Mouse (Mus musculus): ENCODE data around the gene Yy1. TPM values are rescaled to one million over a fixed set of nuclear protein-coding genes. Genes with fewer than 3 reads are reported as not detected.
"Not testable (repeated sequence)": the region's sequence is repeated elsewhere in the genome, so short reads cannot be mapped to it uniquely, and the experiment has no call there.

Yy1 gene
- polyA plus RNA-seq, 1 experiment from 2014 or later: 13.7 TPM

DNA sequence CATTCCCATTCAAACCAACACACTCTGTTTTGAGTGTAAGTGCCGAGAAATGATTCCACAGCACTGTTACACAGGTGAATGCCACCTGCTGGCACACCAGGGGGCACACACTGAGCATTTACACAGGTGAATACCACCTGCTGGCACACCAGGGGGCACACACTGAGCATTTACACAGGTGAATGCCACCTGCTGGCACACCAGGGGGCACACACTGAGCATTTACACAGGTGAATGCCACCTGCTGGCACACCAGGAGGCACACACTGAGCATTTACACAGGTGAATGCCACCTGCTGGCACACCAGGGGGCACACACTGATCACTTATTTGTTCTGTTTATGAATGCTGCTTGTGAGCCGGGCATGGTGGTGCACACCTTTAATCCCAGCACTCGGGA lies 55.3 kb downstream of the Yy1 start:
- H3K36me3 ChIP-seq (ENCODE audit: control insufficient read depth, insufficient read depth, low read length): peaks cover 21% of the 10 kb centered on the region
- not testable (repeated sequence) for ATAC-seq (ENCODE audit: insufficient number of reproducible peaks, insufficient read depth, low FRiP score, low read depth); H3K27me3 ChIP-seq (ENCODE audit: control insufficient read depth, insufficient read depth, low read length); H3K4me2 ChIP-seq (ENCODE audit: low read length); H3K27ac ChIP-seq (replicated peaks in 1 of 2; ENCODE audit: control insufficient read depth in 1 of 2, insufficient read depth in 1 of 2, low read depth in 2 of 2, low read length in 2 of 2); H3K9me3 ChIP-seq (ENCODE audit: control insufficient read depth, low read length); H3K4me3 ChIP-seq (ENCODE audit: control insufficient read depth in 1 of 2, insufficient read depth in 1 of 2, low read depth in 1 of 2, low read length in 2 of 2); H3K9ac ChIP-seq (ENCODE audit: low read length); H3K4me1 ChIP-seq (ENCODE audit: control insufficient read depth in 2 of 2, insufficient read depth in 2 of 2, low read length in 2 of 2)
- WGBS: 95% methylated on average over 3 of the region's 3 CpGs

DNA sequence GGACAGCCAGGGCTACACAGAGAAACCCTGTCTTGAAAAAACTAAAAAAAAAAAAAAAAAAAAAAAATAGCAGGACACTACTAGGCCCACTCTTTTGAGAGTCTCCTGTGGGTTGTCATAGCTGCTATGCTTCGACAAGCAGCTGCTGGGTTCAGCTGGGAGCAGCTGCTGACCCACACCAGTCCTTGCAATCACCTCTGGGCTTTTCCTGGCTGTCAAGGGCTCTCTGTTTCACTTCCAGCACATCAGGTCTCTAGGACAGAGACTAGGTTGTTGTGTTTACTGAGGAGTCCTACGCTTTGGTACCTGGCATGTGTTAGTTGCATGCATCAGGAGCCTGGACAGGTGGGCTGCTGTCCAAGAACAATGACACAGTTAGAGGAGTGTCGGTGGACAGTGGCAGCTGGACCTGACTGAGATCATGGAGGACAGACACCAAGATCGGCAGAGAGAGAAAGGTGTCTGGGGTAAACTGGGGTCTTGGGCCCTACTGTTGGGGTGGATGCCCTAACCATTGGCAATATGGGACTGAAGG lies 56.8 kb downstream of the Yy1 start:
- Histone ChIP-seq H3K4me3 (ENCODE audit: control insufficient read depth in 1 of 2, insufficient read depth in 1 of 2, low read depth in 1 of 2, low read length in 2 of 2) (no peak overlapping the region), H3K36me3 (ENCODE audit: control insufficient read depth, insufficient read depth, low read length) (peaks cover 8% of the 10 kb centered on the region; the same call in 1 of the 2 replicates), H3K9me3 (ENCODE audit: control insufficient read depth, low read length) (no peaks in the 10 kb centered on the region), H3K4me2 (ENCODE audit: low read length) (no peak overlapping the region), H3K27ac (replicated peaks in 1 of 2; ENCODE audit: control insufficient read depth in 1 of 2, insufficient read depth in 1 of 2, low read depth in 2 of 2, low read length in 2 of 2) (no peak overlapping the region), H3K9ac (ENCODE audit: low read length) (no peak overlapping the region), H3K27me3 (ENCODE audit: control insufficient read depth, insufficient read depth, low read length) (no peaks in the 10 kb centered on the region), H3K4me1 (ENCODE audit: control insufficient read depth in 2 of 2, insufficient read depth in 2 of 2, low read length in 2 of 2) (peaks cover 0 to 3% of the 10 kb centered on the region in 2 experiments; a peak in 1 of 4 replicates)
- no peak for ATAC-seq (ENCODE audit: insufficient number of reproducible peaks, insufficient read depth, low FRiP score, low read depth)
- WGBS: 78% methylated on average over 4 of the region's 4 CpGs

DNA sequence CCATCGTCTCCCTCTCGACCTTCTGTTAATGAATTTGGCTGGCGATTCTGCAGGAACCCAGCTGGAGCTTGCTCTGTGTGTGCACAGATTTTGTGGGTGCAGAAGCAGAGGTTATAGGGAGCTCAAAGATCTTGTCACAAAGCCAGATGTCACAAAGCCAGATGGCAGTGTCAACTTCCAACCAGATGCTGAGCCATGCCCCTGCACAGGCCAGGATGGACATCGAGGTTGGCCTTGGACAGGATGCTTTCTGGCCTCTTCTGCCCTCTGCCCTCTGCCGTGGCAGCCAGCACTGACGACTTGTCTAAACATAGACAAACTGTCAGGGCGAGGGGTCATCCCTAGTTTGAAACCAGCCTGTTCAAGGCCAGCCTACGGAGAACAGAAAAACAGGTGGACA lies 57.4 kb downstream of the Yy1 start:
- Histone ChIP-seq H3K36me3 (ENCODE audit: control insufficient read depth, insufficient read depth, low read length) (peaks cover 3% of the 10 kb centered on the region; the same call in 1 of the 2 replicates), H3K4me1 (ENCODE audit: control insufficient read depth in 2 of 2, insufficient read depth in 2 of 2, low read length in 2 of 2) (peaks cover 0 to 3% of the 10 kb centered on the region in 2 experiments; a peak in 1 of 4 replicates), H3K27me3 (ENCODE audit: control insufficient read depth, insufficient read depth, low read length) (no peaks in the 10 kb centered on the region), H3K4me3 (ENCODE audit: control insufficient read depth in 1 of 2, insufficient read depth in 1 of 2, low read depth in 1 of 2, low read length in 2 of 2) (no peak overlapping the region), H3K9ac (ENCODE audit: low read length) (no peak overlapping the region), H3K27ac (replicated peaks in 1 of 2; ENCODE audit: control insufficient read depth in 1 of 2, insufficient read depth in 1 of 2, low read depth in 2 of 2, low read length in 2 of 2) (no peak overlapping the region), H3K9me3 (ENCODE audit: control insufficient read depth, low read length) (no peaks in the 10 kb centered on the region), H3K4me2 (ENCODE audit: low read length) (no peak overlapping the region)
- WGBS: 66% methylated on average over 8 of the region's 8 CpGs
- ATAC-seq (ENCODE audit: insufficient number of reproducible peaks, insufficient read depth, low FRiP score, low read depth): no peak

DNA sequence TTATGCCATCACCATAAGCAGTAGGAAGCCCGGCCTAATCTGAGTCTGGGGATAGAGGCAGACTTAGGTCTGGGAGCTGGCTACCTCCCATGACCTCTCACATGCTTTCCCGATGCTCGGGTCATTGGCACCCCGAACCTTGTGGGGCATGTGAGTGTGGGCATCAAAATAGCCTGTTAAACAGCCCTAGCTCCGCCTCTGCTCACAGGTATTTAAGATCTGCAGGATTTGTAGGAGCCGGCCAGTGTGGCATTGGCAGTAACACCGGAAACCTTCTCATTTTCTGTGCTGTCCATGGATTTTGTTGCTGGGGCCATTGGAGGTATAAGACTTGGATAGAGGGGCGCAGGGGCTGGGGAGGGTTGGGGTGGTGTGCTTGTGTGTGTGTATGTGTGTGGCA lies 58.1 kb downstream of the Yy1 start:
- Histone ChIP-seq H3K9me3 (ENCODE audit: control insufficient read depth, low read length) (no peaks in the 10 kb centered on the region), H3K4me2 (ENCODE audit: low read length) (no peak overlapping the region), H3K27ac (replicated peaks in 1 of 2; ENCODE audit: control insufficient read depth in 1 of 2, insufficient read depth in 1 of 2, low read depth in 2 of 2, low read length in 2 of 2) (no peak overlapping the region), H3K36me3 (ENCODE audit: control insufficient read depth, insufficient read depth, low read length) (no peaks in the 10 kb centered on the region), H3K9ac (ENCODE audit: low read length) (no peak overlapping the region), H3K4me3 (ENCODE audit: control insufficient read depth in 1 of 2, insufficient read depth in 1 of 2, low read depth in 1 of 2, low read length in 2 of 2) (no peak overlapping the region), H3K4me1 (ENCODE audit: control insufficient read depth in 2 of 2, insufficient read depth in 2 of 2, low read length in 2 of 2) (peaks cover 0 to 3% of the 10 kb centered on the region in 2 experiments; a peak in 1 of 4 replicates), H3K27me3 (ENCODE audit: control insufficient read depth, insufficient read depth, low read length) (no peaks in the 10 kb centered on the region)
- ATAC-seq (ENCODE audit: insufficient number of reproducible peaks, insufficient read depth, low FRiP score, low read depth): no peak
- WGBS: 81% methylated on average over 8 of the region's 8 CpGs

DNA sequence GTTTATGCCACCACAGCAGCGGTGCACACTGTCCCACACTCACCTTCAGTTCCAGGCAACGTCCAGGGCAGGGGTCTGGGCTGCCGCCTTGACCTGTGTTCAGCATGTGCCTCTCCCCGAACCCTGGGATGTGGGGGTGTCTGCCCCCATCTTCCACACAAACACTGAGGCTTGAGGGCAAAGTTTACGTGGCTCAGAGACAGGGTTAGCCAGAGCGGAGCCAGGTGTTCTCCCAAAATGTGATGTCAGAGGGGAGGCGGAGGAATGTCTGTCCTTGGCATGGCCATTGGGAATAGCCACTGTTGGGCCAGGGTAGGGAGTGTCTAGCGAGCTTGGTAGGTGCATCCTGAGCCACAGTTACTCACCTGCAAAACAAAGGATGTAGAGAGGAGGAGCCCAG lies 60.0 kb downstream of the Yy1 start:
- WGBS: 87% methylated on average over 8 of the region's 8 CpGs

DNA sequence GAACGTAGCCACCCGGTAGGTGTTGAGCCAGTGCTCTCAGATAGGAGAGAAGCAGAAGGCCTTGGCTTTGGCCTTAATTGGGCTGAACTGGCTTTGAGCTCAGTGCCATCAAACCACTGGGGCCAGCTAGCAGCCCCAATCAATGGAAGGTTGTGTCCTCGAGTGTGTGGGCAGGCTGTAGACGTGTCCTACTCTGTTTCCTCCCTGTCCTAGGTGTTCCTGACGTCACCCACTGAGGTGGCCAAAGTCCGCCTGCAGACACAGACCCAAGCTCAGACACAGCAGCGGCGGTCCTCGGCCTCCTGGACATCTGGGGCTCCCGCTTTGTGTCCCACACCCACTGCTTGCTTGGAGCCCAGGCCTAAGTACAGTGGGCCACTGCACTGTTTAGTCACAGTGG lies 62.3 kb downstream of the Yy1 start:
- no peak for ATAC-seq (ENCODE audit: insufficient number of reproducible peaks, insufficient read depth, low FRiP score, low read depth)
- WGBS: 78% methylated on average over 10 of the region's 10 CpGs

More for the DNA sequence above, 60.0 kb downstream of the Yy1 start:
- no peak for ATAC-seq (ENCODE audit: insufficient number of reproducible peaks, insufficient read depth, low FRiP score, low read depth)
- Histone ChIP-seq H3K36me3 (ENCODE audit: control insufficient read depth, insufficient read depth, low read length) (no peaks in the 10 kb centered on the region), H3K9me3 (ENCODE audit: control insufficient read depth, low read length) (no peaks in the 10 kb centered on the region), H3K4me3 (ENCODE audit: control insufficient read depth in 1 of 2, insufficient read depth in 1 of 2, low read depth in 1 of 2, low read length in 2 of 2) (no peak overlapping the region), H3K27ac (replicated peaks in 1 of 2; ENCODE audit: control insufficient read depth in 1 of 2, insufficient read depth in 1 of 2, low read depth in 2 of 2, low read length in 2 of 2) (no peak overlapping the region), H3K4me2 (ENCODE audit: low read length) (no peak overlapping the region), H3K9ac (ENCODE audit: low read length) (no peak overlapping the region), H3K4me1 (ENCODE audit: control insufficient read depth in 2 of 2, insufficient read depth in 2 of 2, low read length in 2 of 2) (peaks cover 0 to 3% of the 10 kb centered on the region in 2 experiments; a peak in 1 of 4 replicates), H3K27me3 (ENCODE audit: control insufficient read depth, insufficient read depth, low read length) (no peaks in the 10 kb centered on the region)

DNA sequence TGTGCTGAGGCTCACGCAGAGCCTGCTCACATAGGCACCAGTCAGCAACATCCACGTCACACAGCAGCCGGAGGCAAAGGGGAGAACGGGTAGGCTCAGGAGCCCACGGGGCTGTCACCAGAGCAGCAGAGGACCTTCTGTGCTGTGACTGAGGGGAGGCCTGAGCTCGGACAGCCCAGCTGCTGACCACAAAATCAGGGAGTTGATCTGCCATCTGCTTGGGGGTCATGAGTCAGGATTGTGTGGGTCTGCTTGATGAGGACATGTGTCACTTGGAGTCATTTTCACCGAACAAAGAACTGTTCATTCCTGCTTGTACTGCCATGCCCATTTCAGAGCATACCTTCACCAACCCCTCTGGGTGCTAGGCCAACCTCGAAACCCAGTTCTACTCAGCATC lies 63.4 kb downstream of the Yy1 start:
- ATAC-seq (ENCODE audit: insufficient number of reproducible peaks, insufficient read depth, low FRiP score, low read depth): no peak
- Histone ChIP-seq H3K9me3 (ENCODE audit: control insufficient read depth, low read length) (no peaks in the 10 kb centered on the region), H3K4me3 (ENCODE audit: control insufficient read depth in 1 of 2, insufficient read depth in 1 of 2, low read depth in 1 of 2, low read length in 2 of 2) (no peak overlapping the region), H3K27ac (replicated peaks in 1 of 2; ENCODE audit: control insufficient read depth in 1 of 2, insufficient read depth in 1 of 2, low read depth in 2 of 2, low read length in 2 of 2) (no peak overlapping the region), H3K4me2 (ENCODE audit: low read length) (no peak overlapping the region), H3K27me3 (ENCODE audit: control insufficient read depth, insufficient read depth, low read length) (no peaks in the 10 kb centered on the region), H3K4me1 (ENCODE audit: control insufficient read depth in 2 of 2, insufficient read depth in 2 of 2, low read length in 2 of 2) (peaks cover 0 to 3% of the 10 kb centered on the region in 2 experiments; a peak in 1 of 4 replicates), H3K36me3 (ENCODE audit: control insufficient read depth, insufficient read depth, low read length) (peaks cover 19% of the 10 kb centered on the region), H3K9ac (ENCODE audit: low read length) (no peak overlapping the region)
- WGBS: 79% methylated on average over 8 of the region's 8 CpGs

More for the DNA sequence above, 62.3 kb downstream of the Yy1 start:
- no peak overlapping the region for H3K4me3 ChIP-seq (ENCODE audit: control insufficient read depth in 1 of 2, insufficient read depth in 1 of 2, low read depth in 1 of 2, low read length in 2 of 2)
- no peaks in the 10 kb centered on the region for H3K27me3 ChIP-seq (ENCODE audit: control insufficient read depth, insufficient read depth, low read length)
- H3K4me1 ChIP-seq (ENCODE audit: control insufficient read depth in 2 of 2, insufficient read depth in 2 of 2, low read length in 2 of 2): peaks cover 0 to 3% of the 10 kb centered on the region in 2 experiments; a peak in 1 of 4 replicates
- no peak overlapping the region for H3K9ac ChIP-seq (ENCODE audit: low read length)
- H3K27ac ChIP-seq (replicated peaks in 1 of 2; ENCODE audit: control insufficient read depth in 1 of 2, insufficient read depth in 1 of 2, low read depth in 2 of 2, low read length in 2 of 2): no peak overlapping the region
- no peaks in the 10 kb centered on the region for H3K9me3 ChIP-seq (ENCODE audit: control insufficient read depth, low read length)
- no peak overlapping the region for H3K4me2 ChIP-seq (ENCODE audit: low read length)
- H3K36me3 ChIP-seq (ENCODE audit: control insufficient read depth, insufficient read depth, low read length): peaks cover 8% of the 10 kb centered on the region

DNA sequence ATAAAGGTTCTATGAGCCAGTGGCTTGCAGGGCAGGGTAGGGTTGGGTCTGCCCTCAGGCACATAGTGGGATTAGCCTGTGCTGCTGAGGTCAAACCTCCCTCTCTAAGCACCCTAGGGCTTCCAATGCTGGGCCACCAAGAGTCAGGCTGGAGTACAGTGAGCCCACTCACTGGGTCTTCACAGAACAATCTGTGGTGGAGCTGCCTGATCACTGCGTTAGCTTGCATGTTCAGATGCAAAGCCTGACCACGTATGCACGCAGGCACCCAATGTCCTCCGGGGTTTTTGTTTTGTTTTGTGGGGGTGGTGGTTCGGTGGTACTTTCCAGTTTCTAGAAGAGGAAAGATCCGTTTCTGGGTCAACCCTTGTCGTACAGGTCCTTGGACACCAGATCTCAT lies 64.3 kb downstream of the Yy1 start:
- H3K4me3 ChIP-seq (ENCODE audit: control insufficient read depth in 1 of 2, insufficient read depth in 1 of 2, low read depth in 1 of 2, low read length in 2 of 2): no peak overlapping the region
- no peaks in the 10 kb centered on the region for H3K27me3 ChIP-seq (ENCODE audit: control insufficient read depth, insufficient read depth, low read length)
- no peak overlapping the region for H3K9ac ChIP-seq (ENCODE audit: low read length)
- H3K4me2 ChIP-seq (ENCODE audit: low read length): no peak overlapping the region
- no peaks in the 10 kb centered on the region for H3K9me3 ChIP-seq (ENCODE audit: control insufficient read depth, low read length)
- 87% methylated on average over 7 of the region's 7 CpGs for WGBS
- no peaks in the 10 kb centered on the region for H3K4me1 ChIP-seq (ENCODE audit: control insufficient read depth in 2 of 2, insufficient read depth in 2 of 2, low read length in 2 of 2)
- peaks cover 28% of the 10 kb centered on the region for H3K36me3 ChIP-seq (ENCODE audit: control insufficient read depth, insufficient read depth, low read length)
- H3K27ac ChIP-seq (replicated peaks in 1 of 2; ENCODE audit: control insufficient read depth in 1 of 2, insufficient read depth in 1 of 2, low read depth in 2 of 2, low read length in 2 of 2): no peak overlapping the region
- no peak for ATAC-seq (ENCODE audit: insufficient number of reproducible peaks, insufficient read depth, low FRiP score, low read depth)
